Mouse (Mus musculus): ENCODE measurements around the gene Aspg. TPM values are rescaled to one million over a fixed set of nuclear protein-coding genes. Genes with fewer than 3 reads are reported as not detected.

The Aspg gene
- 2.2 and 2.6 TPM in 2 replicates for polyA plus RNA-seq (2015; fragmentation: Nextera tagmentation; extraction: Ambion mirVana)

- WGBS = 1% methylated on average over 14 of the region's 14 CpGs
- Histone ChIP-seq H3K9me3 (ENCODE audit: control insufficient read depth, low read length) (no peaks in the 10 kb centered on the region), H3K27me3 (replicated peaks; ENCODE audit: control insufficient read depth, insufficient read depth, low read length) (peaks cover 4% of the 10 kb centered on the region), H3K4me3 (ENCODE audit: low read length) (no peak within 1 kb of the TSS), H3K27ac (ENCODE audit: low read depth, low read length) (no peak within 1 kb of the TSS), H3K4me1 (ENCODE audit: control insufficient read depth, insufficient read depth, low read depth, low read length) (no peaks in the 10 kb centered on the region; the same call in 1 of the 2 replicates), H3K4me2 (ENCODE audit: low read length) (peak within 1 kb of the TSS; percentile 35), H3K9ac (ENCODE audit: low read depth, low read length) (no peak within 1 kb of the TSS), H3K36me3 (ENCODE audit: control insufficient read depth, insufficient read depth, low read length) (no peaks in the 10 kb centered on the region)
- ATAC-seq = no peak
Measured at GRCm38 (mm10) chr12:112106541-112106971, at the start of gene Aspg. Aspg (plus strand) TSS chr12:112106679.

GRCm38 (mm10) chr12:112077651-112078050 lies 28.8 kb upstream of the Aspg start:
- H3K9ac ChIP-seq (ENCODE audit: low read depth, low read length) = no peak overlapping the region
- no peaks in the 10 kb centered on the region for H3K27me3 ChIP-seq (replicated peaks; ENCODE audit: control insufficient read depth, insufficient read depth, low read length)
- 9% methylated on average over 6 of the region's 6 CpGs for WGBS
- H3K36me3 ChIP-seq (ENCODE audit: control insufficient read depth, insufficient read depth, low read length) = no peaks in the 10 kb centered on the region
- no peaks in the 10 kb centered on the region for H3K4me1 ChIP-seq (ENCODE audit: control insufficient read depth, insufficient read depth, low read depth, low read length)
- no peak overlapping the region for H3K27ac ChIP-seq (ENCODE audit: low read depth, low read length)
- H3K4me2 ChIP-seq (ENCODE audit: low read length) = no peak overlapping the region
- H3K9me3 ChIP-seq (ENCODE audit: control insufficient read depth, low read length) = no peaks in the 10 kb centered on the region
- no peak for ATAC-seq
- no peak overlapping the region for H3K4me3 ChIP-seq (ENCODE audit: low read length)

GRCm38 (mm10) chr12:112079911-112080310 lies 26.6 kb upstream of the Aspg start:
- no peak overlapping the region for H3K4me3 ChIP-seq (ENCODE audit: low read length)
- no peak overlapping the region for H3K9ac ChIP-seq (ENCODE audit: low read depth, low read length)
- no peaks in the 10 kb centered on the region for H3K9me3 ChIP-seq (ENCODE audit: control insufficient read depth, low read length)
- ATAC-seq = no peak
- no peak overlapping the region for H3K27ac ChIP-seq (ENCODE audit: low read depth, low read length)
- no peaks in the 10 kb centered on the region for H3K4me1 ChIP-seq (ENCODE audit: control insufficient read depth, insufficient read depth, low read depth, low read length)
- no peaks in the 10 kb centered on the region for H3K36me3 ChIP-seq (ENCODE audit: control insufficient read depth, insufficient read depth, low read length)
- H3K4me2 ChIP-seq (ENCODE audit: low read length) = no peak overlapping the region
- WGBS = 77% methylated on average over 8 of the region's 8 CpGs
- H3K27me3 ChIP-seq (replicated peaks; ENCODE audit: control insufficient read depth, insufficient read depth, low read length) = no peaks in the 10 kb centered on the region

GRCm38 (mm10) chr12:112080911-112081310 lies 25.6 kb upstream of the Aspg start:
- no peaks in the 10 kb centered on the region for H3K27me3 ChIP-seq (replicated peaks; ENCODE audit: control insufficient read depth, insufficient read depth, low read length)
- H3K4me1 ChIP-seq (ENCODE audit: control insufficient read depth, insufficient read depth, low read depth, low read length) = no peaks in the 10 kb centered on the region
- H3K27ac ChIP-seq (ENCODE audit: low read depth, low read length) = no peak overlapping the region
- no peaks in the 10 kb centered on the region for H3K36me3 ChIP-seq (ENCODE audit: control insufficient read depth, insufficient read depth, low read length)
- H3K4me3 ChIP-seq (ENCODE audit: low read length) = no peak overlapping the region
- no peaks in the 10 kb centered on the region for H3K9me3 ChIP-seq (ENCODE audit: control insufficient read depth, low read length)
- 93% methylated on average over 4 of the region's 4 CpGs for WGBS
- no peak overlapping the region for H3K4me2 ChIP-seq (ENCODE audit: low read length)
- ATAC-seq = no peak
- no peak overlapping the region for H3K9ac ChIP-seq (ENCODE audit: low read depth, low read length)

DNA sequence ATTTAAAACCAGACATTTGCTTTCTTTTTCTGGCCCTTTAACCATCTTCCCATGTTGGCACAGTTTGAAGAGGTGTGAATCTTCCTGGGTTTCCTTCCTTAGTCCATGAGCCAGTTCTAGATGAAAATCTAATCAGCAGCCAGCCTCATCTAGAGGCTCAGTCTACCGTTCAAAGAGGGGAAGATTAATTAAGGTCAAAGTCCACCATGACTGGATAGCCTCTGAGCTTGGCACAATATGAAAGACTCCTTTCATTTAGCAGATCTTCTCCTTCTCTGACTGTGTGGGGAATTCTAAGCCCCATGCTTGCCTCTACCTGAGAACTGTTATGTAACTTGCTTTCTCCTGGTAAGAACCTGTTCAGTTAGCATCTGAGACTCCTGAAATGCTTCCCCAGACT lies 24.2 kb upstream of the Aspg start:
- Histone ChIP-seq H3K4me3 (ENCODE audit: low read length) (no peak overlapping the region), H3K4me2 (ENCODE audit: low read length) (no peak overlapping the region), H3K4me1 (ENCODE audit: control insufficient read depth, insufficient read depth, low read depth, low read length) (no peaks in the 10 kb centered on the region), H3K27ac (ENCODE audit: low read depth, low read length) (no peak overlapping the region), H3K27me3 (replicated peaks; ENCODE audit: control insufficient read depth, insufficient read depth, low read length) (no peaks in the 10 kb centered on the region), H3K36me3 (ENCODE audit: control insufficient read depth, insufficient read depth, low read length) (no peaks in the 10 kb centered on the region), H3K9me3 (ENCODE audit: control insufficient read depth, low read length) (no peaks in the 10 kb centered on the region), H3K9ac (ENCODE audit: low read depth, low read length) (no peak overlapping the region)
- no peak for ATAC-seq
- 58% methylated on average over 1 of the region's 1 CpGs for WGBS

DNA sequence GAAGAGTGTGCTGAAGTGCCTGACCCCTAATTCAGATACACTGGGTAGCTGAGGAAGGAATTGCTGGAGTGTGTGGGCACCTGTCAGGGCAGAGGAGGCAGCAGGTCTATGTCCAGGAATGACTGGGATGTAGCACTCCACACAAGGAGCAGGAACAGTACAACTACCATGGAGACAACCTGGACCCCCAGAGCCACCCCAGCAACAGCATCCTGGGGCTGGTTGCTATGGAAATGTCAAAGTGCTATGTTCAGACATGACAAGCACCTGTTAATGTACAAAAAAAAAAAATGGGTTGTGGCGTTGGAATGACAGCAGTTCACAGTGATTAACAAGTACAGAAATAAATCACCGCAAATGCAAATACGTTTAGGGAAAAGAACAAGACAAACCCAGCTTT lies 20.2 kb upstream of the Aspg start:
- no peak for ATAC-seq

GRCm38 (mm10) chr12:112086726-112087125 lies 19.8 kb upstream of the Aspg start:
- Histone ChIP-seq H3K4me3 (ENCODE audit: low read length) (no peak overlapping the region), H3K36me3 (ENCODE audit: control insufficient read depth, insufficient read depth, low read length) (no peaks in the 10 kb centered on the region), H3K9ac (ENCODE audit: low read depth, low read length) (no peak overlapping the region), H3K4me1 (ENCODE audit: control insufficient read depth, insufficient read depth, low read depth, low read length) (peaks cover 3% of the 10 kb centered on the region; the same call in 1 of the 2 replicates), H3K9me3 (ENCODE audit: control insufficient read depth, low read length) (no peaks in the 10 kb centered on the region), H3K27me3 (replicated peaks; ENCODE audit: control insufficient read depth, insufficient read depth, low read length) (0 out of 2 replicates have a peak, but pooled peaks cover under 1% of the 10 kb centered on the region), H3K27ac (ENCODE audit: low read depth, low read length) (no peak overlapping the region), H3K4me2 (ENCODE audit: low read length) (no peak overlapping the region)
- 52% methylated on average over 6 of the region's 6 CpGs for WGBS
- ATAC-seq = no peak

More for the DNA sequence above, 20.2 kb upstream of the Aspg start:
- Histone ChIP-seq H3K4me1 (ENCODE audit: control insufficient read depth, insufficient read depth, low read depth, low read length) (peaks cover 3% of the 10 kb centered on the region; the same call in 1 of the 2 replicates), H3K27ac (ENCODE audit: low read depth, low read length) (no peak overlapping the region), H3K9ac (ENCODE audit: low read depth, low read length) (no peak overlapping the region), H3K9me3 (ENCODE audit: control insufficient read depth, low read length) (no peaks in the 10 kb centered on the region), H3K36me3 (ENCODE audit: control insufficient read depth, insufficient read depth, low read length) (no peaks in the 10 kb centered on the region), H3K4me2 (ENCODE audit: low read length) (no peak overlapping the region), H3K4me3 (ENCODE audit: low read length) (no peak overlapping the region), H3K27me3 (replicated peaks; ENCODE audit: control insufficient read depth, insufficient read depth, low read length) (no peaks in the 10 kb centered on the region)
- WGBS = 56% methylated on average over 3 of the region's 3 CpGs

GRCm38 (mm10) chr12:112088609-112089324 lies 17.7 kb upstream of the Aspg start:
- Histone ChIP-seq H3K9me3 (ENCODE audit: control insufficient read depth, low read length) (no peaks in the 10 kb centered on the region), H3K4me1 (ENCODE audit: control insufficient read depth, insufficient read depth, low read depth, low read length) (peaks cover 3% of the 10 kb centered on the region; the same call in 1 of the 2 replicates), H3K36me3 (ENCODE audit: control insufficient read depth, insufficient read depth, low read length) (no peaks in the 10 kb centered on the region), H3K27ac (ENCODE audit: low read depth, low read length) (no peak overlapping the region), H3K4me3 (ENCODE audit: low read length) (no peak overlapping the region), H3K9ac (ENCODE audit: low read depth, low read length) (no peak overlapping the region), H3K4me2 (ENCODE audit: low read length) (no peak overlapping the region), H3K27me3 (replicated peaks; ENCODE audit: control insufficient read depth, insufficient read depth, low read length) (0 out of 2 replicates have a peak, but pooled peaks cover 2% of the 10 kb centered on the region)
- 64% methylated on average over 12 of the region's 12 CpGs for WGBS
- ATAC-seq = no peak

DNA sequence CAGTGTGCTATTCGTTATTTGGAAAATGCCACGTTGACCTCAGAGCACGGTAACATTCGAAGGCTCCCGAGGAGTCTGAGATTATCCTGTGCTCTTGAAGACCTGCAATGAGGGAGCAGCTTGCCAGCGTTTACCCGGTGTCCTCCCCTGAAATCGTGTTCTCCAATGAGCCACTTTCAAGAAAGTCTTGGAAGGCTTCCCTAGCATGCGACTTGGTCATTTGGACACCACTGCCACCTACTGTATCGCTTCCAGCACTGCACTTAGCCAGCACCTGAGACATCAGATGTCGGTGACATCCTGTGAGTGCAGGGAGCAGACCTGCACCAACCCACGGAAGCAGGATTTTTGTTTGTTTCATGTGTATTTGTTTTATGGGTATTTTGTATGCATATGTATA lies 15.4 kb upstream of the Aspg start:
- Histone ChIP-seq H3K9ac (ENCODE audit: low read depth, low read length) (peak overlapping the region; percentile 48), H3K27ac (ENCODE audit: low read depth, low read length) (no peak overlapping the region), H3K4me1 (ENCODE audit: control insufficient read depth, insufficient read depth, low read depth, low read length) (peaks cover 3% of the 10 kb centered on the region; the same call in 1 of the 2 replicates), H3K4me2 (ENCODE audit: low read length) (peak overlapping the region; percentile 43), H3K36me3 (ENCODE audit: control insufficient read depth, insufficient read depth, low read length) (no peaks in the 10 kb centered on the region), H3K27me3 (replicated peaks; ENCODE audit: control insufficient read depth, insufficient read depth, low read length) (0 out of 2 replicates have a peak, but pooled peaks cover 2% of the 10 kb centered on the region), H3K9me3 (ENCODE audit: control insufficient read depth, low read length) (no peaks in the 10 kb centered on the region), H3K4me3 (ENCODE audit: low read length) (no peak overlapping the region)
- 7% methylated on average over 12 of the region's 12 CpGs for WGBS
- ATAC-seq = peak; percentile 88

Measured in hindbrain, embryonic 16.5 days (tissue).